Mouse (Mus musculus) frontal cortex, postnatal 14 days (tissue): ENCODE data around the gene Tspan5.

Source experiments
- DNase-seq, 2 experiments: peaks; one replicate each; pipeline ENCODE4 v3.0.0; 2022; ENCODE audit warnings: low spot score in 2 of 2

The Tspan5 gene

DNA sequence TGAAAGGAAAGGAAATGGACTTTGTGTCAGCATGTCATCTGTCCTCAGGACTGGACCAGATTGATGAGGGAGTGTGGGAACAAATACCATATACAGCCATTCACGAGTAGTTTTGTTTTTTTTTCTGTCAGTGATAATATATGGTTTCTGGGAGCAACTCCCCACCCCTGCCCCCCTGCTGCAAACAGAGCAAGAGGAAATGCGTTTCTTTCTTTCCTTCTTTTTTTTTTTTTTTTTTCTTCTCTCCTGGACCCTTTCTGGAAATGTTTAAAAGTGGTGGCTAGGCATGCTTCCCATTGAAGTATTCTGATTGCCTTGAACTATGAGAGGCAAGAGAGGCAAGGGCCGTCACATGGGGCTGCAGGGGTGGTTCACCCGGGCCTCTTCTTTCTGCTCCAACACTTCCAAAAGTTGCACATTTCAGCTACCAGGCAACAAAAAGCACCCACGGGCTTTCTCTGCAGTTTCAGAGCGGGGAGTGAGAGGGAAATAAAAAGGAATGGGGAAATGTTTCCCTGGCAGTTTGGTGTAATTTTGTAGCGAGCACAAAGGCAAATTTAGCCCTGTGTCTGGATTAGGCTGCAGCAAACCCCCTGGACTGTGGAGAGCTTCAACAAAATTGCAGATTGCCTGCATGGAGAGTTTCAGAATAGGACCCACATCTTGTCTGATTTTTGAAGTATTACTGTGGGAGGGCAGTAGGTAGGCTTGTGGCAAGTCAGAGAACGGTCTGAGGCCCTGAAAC, 2.2 kb downstream of the Tspan5 start:
- no peak for DNase-seq

GRCm38 (mm10) chr3:138745091-138745490, 3.1 kb downstream of the Tspan5 start:
- DNase-seq, result no peak

DNA sequence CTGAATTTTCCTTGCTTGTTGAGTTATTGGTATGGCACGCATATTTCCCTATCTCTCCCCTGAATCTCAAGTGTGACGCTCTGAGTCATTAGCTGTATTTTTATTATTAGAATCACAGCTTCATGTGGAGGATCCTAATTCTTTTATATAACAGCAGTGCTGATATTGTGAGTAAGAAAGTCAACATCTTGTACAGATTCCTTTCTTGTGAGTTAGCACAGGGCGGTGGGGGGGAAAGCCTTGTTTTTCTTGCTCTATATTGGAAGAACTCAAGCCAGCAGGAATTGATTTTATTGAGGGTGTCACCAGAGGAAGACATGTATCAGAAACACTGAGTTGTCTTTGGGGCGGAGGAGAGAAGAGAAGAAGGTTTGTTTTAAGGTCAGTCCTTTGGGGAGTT, 3.6 kb downstream of the Tspan5 start:
- no peak for DNase-seq

GRCm38 (mm10) chr3:138746556-138746955, 4.6 kb downstream of the Tspan5 start:
- no peak for DNase-seq

GRCm38 (mm10) chr3:138747035-138747434, 5.0 kb downstream of the Tspan5 start:
- no peak for DNase-seq

DNA sequence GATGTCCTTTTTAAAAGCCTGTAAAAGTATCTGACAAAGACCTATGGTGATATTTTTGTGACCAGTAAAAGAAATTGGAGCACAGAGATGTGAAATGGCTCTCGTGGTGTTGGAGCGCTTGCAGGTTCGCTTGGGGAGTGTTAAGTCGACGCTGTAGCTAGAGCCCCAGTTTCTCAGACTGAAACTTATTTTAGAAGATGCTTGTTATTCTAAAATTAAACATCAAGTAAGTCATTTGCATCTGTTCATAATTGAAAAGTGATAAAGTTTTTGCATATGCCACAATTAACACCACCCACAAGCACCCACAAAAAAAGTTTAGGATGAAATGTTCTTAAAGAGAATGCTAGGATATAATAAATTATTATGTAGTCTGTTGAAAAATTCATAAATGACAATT, 6.0 kb downstream of the Tspan5 start:
- DNase-seq, result no peak

- no peak for DNase-seq
These were observed 7.7 kb downstream of the Tspan5 start for GRCm38 (mm10) chr3:138749645-138750044.

DNA sequence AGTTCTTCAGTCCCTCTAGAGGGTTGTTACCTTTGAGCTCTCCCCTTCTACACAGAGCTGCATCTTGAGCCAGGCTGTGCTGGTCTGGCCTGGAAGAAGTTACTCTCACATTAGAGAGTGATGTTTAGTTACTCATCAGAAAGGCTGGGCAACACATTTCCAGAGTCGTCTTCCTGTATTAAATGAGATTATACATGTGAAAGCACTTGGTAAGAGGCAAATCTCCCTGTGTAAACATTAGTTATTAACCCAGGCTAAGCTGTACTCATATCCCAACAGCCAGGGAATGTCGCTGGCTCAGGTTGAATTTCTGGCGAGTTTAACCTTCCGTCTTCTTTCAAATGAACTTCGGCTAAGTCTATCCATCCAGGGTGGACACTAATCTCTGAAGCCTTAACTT, 9.3 kb downstream of the Tspan5 start:
- no peak for DNase-seq

- no peak for DNase-seq
These were observed 10.1 kb downstream of the Tspan5 start for GRCm38 (mm10) chr3:138752056-138752455.

GRCm38 (mm10) chr3:138752769-138753168, 10.8 kb downstream of the Tspan5 start:
- DNase-seq, result no peak

DNA sequence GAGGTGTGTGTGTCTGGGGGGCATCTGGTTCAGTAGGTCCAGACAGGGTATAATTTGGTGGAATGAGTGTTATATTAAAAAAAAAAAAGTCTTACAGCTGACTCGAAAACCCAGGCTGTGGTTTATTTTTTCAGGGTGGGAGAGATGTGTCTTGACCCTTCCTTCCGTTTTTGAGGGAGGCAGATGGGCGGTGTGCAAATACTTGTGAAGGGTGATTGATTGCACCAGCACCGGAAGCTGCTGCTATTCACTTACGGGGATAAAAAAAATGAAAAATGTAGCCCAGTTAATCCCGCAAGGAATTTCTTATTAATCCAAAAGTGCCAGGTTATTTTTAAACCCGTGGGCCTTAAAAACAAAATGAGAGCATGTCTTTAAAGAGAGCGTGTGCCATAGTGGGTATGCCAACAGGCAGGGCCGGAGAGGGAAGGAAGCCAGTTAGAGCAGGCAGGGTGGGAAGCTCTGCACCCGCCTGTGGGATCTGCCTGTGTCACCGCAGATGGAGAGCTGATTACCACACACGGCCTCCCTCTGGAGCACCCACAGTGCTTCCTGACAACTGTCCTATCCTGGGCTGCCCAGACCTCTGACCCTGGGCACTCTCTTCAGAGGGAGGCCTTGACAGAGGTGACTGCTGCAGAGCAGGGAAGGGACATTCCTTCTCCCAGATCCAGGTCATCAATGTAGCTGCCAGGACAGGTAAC, 11.3 kb downstream of the Tspan5 start:
- no peak for DNase-seq

DNA sequence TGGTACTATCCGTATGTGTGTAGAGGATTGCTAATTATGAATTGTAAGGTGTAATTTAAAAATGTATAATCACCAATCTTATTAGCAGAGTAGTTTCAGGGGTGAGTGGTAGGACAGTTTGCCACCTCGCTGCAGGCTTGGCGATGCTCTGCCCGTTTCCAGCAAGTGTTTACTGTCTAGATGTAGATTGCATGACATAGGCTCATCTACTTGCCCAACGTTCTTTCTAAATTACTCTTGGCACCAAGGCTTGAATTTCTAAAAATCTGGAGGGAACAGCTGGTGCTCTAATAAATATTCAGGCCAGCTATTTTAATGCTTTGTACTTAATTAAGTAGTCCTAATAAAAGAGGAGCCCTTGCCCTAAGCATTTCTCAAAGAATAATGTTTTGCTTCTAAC, 12.3 kb downstream of the Tspan5 start:
- DNase-seq, result no peak

DNA sequence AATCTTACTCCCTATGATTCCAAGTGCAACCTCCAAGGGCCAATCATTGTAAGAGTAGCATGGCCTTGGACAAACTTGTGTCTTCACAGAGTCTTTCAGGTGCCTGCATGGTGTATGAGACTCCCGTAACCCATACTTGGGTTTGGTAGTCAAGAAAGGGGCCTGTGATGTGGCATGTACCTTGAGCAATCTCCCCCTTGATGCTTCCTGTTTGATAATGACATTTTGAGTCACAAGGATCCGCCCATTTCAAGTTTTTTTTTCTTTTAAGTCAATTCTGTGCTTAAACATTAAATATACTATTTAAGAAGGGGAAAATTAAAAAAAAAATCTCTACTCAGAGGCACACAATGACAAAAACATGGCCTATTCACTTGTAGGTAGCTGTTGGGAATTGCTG, 15.3 kb downstream of the Tspan5 start:
- DNase-seq, result no peak

GRCm38 (mm10) chr3:138759968-138760684, 18.1 kb downstream of the Tspan5 start:
- DNase-seq, result no peak

GRCm38 (mm10) chr3:138760685-138761119, 18.7 kb downstream of the Tspan5 start:
- no peak for DNase-seq

GRCm38 (mm10) chr3:138761531-138761930, 19.5 kb downstream of the Tspan5 start:
- no peak for DNase-seq

DNA sequence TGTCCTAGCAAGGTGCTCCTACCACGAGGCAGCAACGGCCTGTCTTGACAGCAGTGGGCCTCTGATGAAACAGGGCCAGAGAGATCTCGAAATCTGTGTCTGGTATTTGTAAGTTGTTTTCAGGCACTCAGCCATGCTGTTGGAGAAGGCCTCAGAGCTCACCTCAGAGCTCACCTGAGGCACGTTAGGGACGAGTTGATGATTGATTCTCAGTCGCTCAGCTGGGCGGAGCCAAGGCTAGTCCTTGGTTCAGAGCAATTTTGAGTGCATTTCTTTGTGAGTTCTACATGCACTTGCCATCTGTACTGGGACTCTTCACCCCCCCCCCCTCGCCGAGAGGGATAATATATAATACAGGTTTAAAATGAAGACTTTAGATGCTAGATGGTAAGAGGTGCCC, 21.9 kb downstream of the Tspan5 start:
- no peak for DNase-seq

DNA sequence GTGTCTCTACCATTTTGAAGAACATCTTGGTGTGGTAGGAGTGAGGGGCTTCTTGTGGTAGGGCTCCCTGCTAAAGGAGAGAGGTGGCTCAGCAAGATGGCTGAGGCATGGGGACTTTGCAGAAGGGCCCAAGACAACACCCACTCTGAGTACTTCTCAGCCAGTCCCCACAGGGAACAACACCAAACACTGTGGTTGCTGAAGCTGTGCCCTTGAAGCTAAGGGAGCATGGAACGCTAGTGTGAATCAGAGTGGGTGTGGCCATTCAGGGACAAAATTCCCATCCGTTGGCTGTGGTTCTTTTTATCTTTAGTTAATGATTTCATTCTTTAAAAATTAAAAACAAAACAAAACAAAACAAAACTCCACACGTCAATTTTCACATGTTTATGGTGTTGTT, 22.8 kb downstream of the Tspan5 start:
- no peak for DNase-seq

DNA sequence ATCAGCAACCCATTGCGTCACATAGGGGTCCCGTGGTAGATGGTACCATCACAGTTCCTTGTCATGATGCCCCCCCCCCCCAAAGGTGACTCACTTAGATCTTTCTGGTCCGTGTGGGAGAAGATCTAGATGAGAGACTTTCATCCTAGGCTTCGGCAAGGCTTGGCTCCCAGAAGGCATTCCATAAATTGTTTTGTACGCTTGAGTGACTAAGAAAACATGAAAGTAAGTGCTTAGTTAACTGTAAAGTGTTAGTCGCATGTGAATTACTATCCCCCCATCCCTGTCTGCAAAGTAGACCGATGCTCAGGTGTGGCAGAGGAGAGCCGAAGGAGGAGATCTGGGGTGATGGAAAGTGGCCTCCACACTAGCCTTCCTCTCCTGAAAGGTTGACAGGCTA, 25.0 kb downstream of the Tspan5 start:
- DNase-seq, result no peak

DNA sequence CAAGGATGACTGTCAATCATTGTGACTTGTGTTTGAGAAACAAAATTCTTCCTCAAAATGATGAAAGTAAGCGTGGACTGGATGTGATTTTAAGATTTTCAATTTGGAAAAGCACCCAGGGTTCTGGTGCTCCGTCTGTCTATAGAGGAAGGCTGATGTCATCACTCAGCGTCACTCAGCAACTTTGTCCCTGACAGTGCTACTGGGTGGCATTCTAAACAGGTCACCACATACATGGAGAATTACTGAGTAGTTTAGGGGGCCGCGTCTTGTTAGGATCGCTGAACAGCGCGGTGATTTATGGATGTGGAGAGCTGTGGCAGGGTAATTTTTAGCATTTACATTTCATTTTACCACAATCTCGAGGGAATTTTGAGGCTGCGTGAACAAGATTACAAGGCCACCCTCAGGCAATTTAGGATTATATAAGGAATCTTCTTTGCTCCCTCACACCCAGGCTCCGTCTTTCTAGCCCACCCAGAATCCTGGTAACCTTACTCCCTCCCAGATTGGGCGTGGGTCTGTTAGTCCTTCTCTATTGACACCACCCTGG, 26.6 kb downstream of the Tspan5 start:
- DNase-seq, result no peak

DNA sequence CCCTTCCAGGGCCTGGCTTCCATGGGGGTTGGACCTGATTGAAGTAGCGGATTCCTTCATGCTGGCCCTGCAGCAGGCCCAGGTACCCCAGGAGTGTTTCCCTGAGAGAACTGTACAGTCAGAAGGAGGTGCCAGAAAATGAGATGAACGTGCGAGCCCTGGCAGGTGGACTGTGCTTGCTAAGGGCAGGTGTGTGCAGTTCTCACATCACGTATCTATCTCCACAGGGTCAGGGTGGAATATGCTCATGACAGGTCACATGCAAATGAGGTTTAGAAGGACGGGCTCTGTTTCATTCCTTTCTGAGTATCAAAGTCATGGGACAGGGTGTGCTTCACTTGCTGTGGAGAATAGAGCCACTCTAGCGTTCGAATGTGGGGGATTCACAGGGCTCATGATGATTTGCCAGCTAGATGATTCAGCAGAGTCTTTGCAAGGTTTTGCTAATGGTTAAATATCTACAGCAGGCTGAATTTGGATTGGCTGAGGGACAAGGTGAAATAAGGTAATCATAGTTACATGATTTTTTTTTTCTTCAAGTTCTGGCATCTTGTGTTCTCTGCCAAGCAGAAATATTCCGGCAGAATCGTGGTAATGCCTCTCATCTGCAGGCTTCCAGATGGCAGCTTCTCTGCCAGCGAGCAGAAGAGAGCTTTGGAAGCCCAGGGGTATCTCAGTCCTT, 28.8 kb downstream of the Tspan5 start:
- DNase-seq, result no peak
